Mouse (Mus musculus) hindbrain, embryonic 10.5 days (tissue): ENCODE data around the gene P2ry6. TPM values are rescaled to one million over a fixed set of nuclear protein-coding genes. Genes with fewer than 3 reads are reported as not detected.
A peak's percentile ranks its signal among the peaks of the same experiment; 100 is the strongest.

Experiments used
- DNase-seq: peaks from one replicate; pipeline ENCODE4 v3.0.0-alpha.2; 2017; ENCODE audit warnings: low spot score
- H3K27ac ChIP-seq: fragments of 300-500 bp; sonication (generic); 2 replicates; pipeline ENCODE4 v1.5.1; 2016; ENCODE audit warnings: mild to moderate bottlenecking, moderate library complexity
- H3K27me3 ChIP-seq: fragments of 300-500 bp; sonication (generic); 2 replicates; pipeline ENCODE4 v1.6.1; 2016; ENCODE audit warnings: mild to moderate bottlenecking; ENCODE audit not compliant: poor library complexity, insufficient read depth, severe bottlenecking
- H3K36me3 ChIP-seq: fragments of 300-500 bp; sonication (generic); 2 replicates; pipeline ENCODE4 v1.6.1; 2016; ENCODE audit warnings: mild to moderate bottlenecking, moderate library complexity
- H3K4me1 ChIP-seq: fragments of 300-500 bp; sonication (generic); replicated peaks from 2 replicates; pipeline ENCODE4 v1.6.1; 2016; ENCODE audit warnings: mild to moderate bottlenecking
- H3K4me3 ChIP-seq: fragments of 300-500 bp; sonication (generic); 2 replicates; pipeline ENCODE4 v1.5.1; 2016; ENCODE audit warnings: mild to moderate bottlenecking, moderate library complexity
- H3K9me3 ChIP-seq: fragments of 300-500 bp; sonication (generic); 2 replicates; pipeline ENCODE4 v1.6.1; 2016; ENCODE audit warnings: mild to moderate bottlenecking, moderate library complexity
- WGBS: fragments of 180-500 bp; shearing (Covaris S2); methylation state at CpG from one replicate; pipeline ENCODE4 v1.1.7; 2016; 5-methylcytosine and 5-hydroxymethylcytosine counted together
- polyA plus RNA-seq: library from polyadenylated mRNA; unstranded; fragments of >200 nt; fragmentation: Nextera tagmentation; extraction: Ambion mirVana; gene quantifications from 2 replicates; pipeline ENCODE4 v1.2.1, GENCODE M21; 2016

P2ry6 gene
- polyA plus RNA-seq, 1 experiment from 2014 or later = 3.3 TPM

GRCm38 (mm10) chr7:100904612-100905011 lies 69.8 kb downstream of the P2ry6 start:
- H3K4me1 ChIP-seq = peaks cover 22% of the 10 kb centered on the region
- no peak overlapping the region for H3K27ac ChIP-seq
- H3K9me3 ChIP-seq = no peaks in the 10 kb centered on the region
- DNase-seq = no peak
- peaks cover 39% of the 10 kb centered on the region for H3K36me3 ChIP-seq
- no peaks in the 10 kb centered on the region for H3K27me3 ChIP-seq
- 92% methylated on average over 5 of the region's 5 CpGs for WGBS
- H3K4me3 ChIP-seq = no peak overlapping the region

- no peak for DNase-seq
Observed at GRCm38 (mm10) chr7:100902451-100903137, 71.9 kb downstream of the P2ry6 start.

GRCm38 (mm10) chr7:100897828-100898227 lies 76.6 kb downstream of the P2ry6 start:
- H3K27ac ChIP-seq = no peak overlapping the region
- peaks cover 3% of the 10 kb centered on the region; the same call in 1 of the 2 replicates for H3K27me3 ChIP-seq
- H3K4me1 ChIP-seq = peaks cover 27% of the 10 kb centered on the region
- H3K36me3 ChIP-seq = peaks cover 19% of the 10 kb centered on the region
- 83% methylated on average over 5 of the region's 5 CpGs for WGBS
- no peak for DNase-seq
- H3K9me3 ChIP-seq = no peaks in the 10 kb centered on the region
- no peak overlapping the region for H3K4me3 ChIP-seq

More at GRCm38 (mm10) chr7:100902451-100903137, 71.9 kb downstream of the P2ry6 start:
- Histone ChIP-seq H3K4me1 (peaks cover 2% of the 10 kb centered on the region), H3K27ac (no peak overlapping the region), H3K4me3 (no peak overlapping the region), H3K27me3 (no peaks in the 10 kb centered on the region), H3K36me3 (peaks cover 35% of the 10 kb centered on the region), H3K9me3 (no peaks in the 10 kb centered on the region)
- 79% methylated on average over 9 of the region's 9 CpGs for WGBS

GRCm38 (mm10) chr7:100894833-100895226 lies 79.6 kb downstream of the P2ry6 start:
- peaks cover 3% of the 10 kb centered on the region; the same call in 1 of the 2 replicates for H3K27me3 ChIP-seq
- H3K36me3 ChIP-seq = peaks cover 28% of the 10 kb centered on the region
- no peak for DNase-seq
- H3K4me3 ChIP-seq = peak overlapping the region; percentile 65
- peaks cover 42% of the 10 kb centered on the region for H3K4me1 ChIP-seq
- WGBS = 4% methylated on average over 12 of the region's 12 CpGs
- no peaks in the 10 kb centered on the region for H3K9me3 ChIP-seq
- peak overlapping the region; percentile 83 for H3K27ac ChIP-seq

GRCm38 (mm10) chr7:100894057-100894832 lies 80.2 kb downstream of the P2ry6 start:
- H3K36me3 ChIP-seq = peaks cover 34% of the 10 kb centered on the region
- peaks cover 42% of the 10 kb centered on the region for H3K4me1 ChIP-seq
- peak overlapping the region; percentile 83 for H3K27ac ChIP-seq
- no peaks in the 10 kb centered on the region for H3K9me3 ChIP-seq
- DNase-seq = peak; percentile 45
- peak overlapping the region; percentile 65 for H3K4me3 ChIP-seq
- peaks cover 3% of the 10 kb centered on the region; the same call in 1 of the 2 replicates for H3K27me3 ChIP-seq
- WGBS = 3% methylated on average over 53 of the region's 53 CpGs

GRCm38 (mm10) chr7:100893249-100894056 lies 81.0 kb downstream of the P2ry6 start:
- WGBS = 53% methylated on average over 20 of the region's 20 CpGs
- no peak for DNase-seq
- Histone ChIP-seq H3K27ac (peak overlapping the region; percentile 83), H3K4me1 (peaks cover 42% of the 10 kb centered on the region), H3K9me3 (no peaks in the 10 kb centered on the region), H3K27me3 (peaks cover 3% of the 10 kb centered on the region; the same call in 1 of the 2 replicates), H3K36me3 (peaks cover 42% of the 10 kb centered on the region), H3K4me3 (peak overlapping the region; percentile 65)

Other genes starting within 250 kb of the P2ry6 start
- gene Relt, start 111.2 kb downstream of the P2ry6 start, polyA plus RNA-seq = 3.6 and 4.8 TPM in 2 replicates
- gene Arhgef17, start 42.5 kb downstream of the P2ry6 start, polyA plus RNA-seq = 6.7 and 8.2 TPM in 2 replicates
- gene P2ry2, start 38.2 kb upstream of the P2ry6 start, polyA plus RNA-seq = 0.86 and 0.89 TPM in 2 replicates
- 18.5 and 20.9 TPM in 2 replicates for gene Fchsd2, start 118.2 kb upstream of the P2ry6 start, polyA plus RNA-seq